Mouse (Mus musculus) bone marrow, adult 2 months (tissue): ENCODE measurements around the gene Nts.

ENCODE experiments used
- CTCF ChIP-seq: fragments of 200-500 bp; IDR thresholded peaks from 2 replicates; pipeline ENCODE4 v1.5.1; 2011; ENCODE audit warnings: low read length, control low read depth; ENCODE audit not compliant: control insufficient read depth, insufficient read depth
- POLR2A ChIP-seq: fragments of 200-500 bp; IDR thresholded peaks from 2 replicates; pipeline ENCODE4 v1.6.1; 2011; ENCODE audit warnings: low read depth, mild to moderate bottlenecking, control low read depth, low read length, borderline replicate concordance; ENCODE audit not compliant: control insufficient read depth

GRCm38 (mm10) chr10:102449449-102449848 is 40.8 kb downstream of the Nts start:
- TF ChIP-seq POLR2A (no peak), CTCF (no peak)
